Mouse (Mus musculus): ENCODE measurements at regions not wholly inside any gene's neighbourhood (a gene's known extent, or its start where the extent isn't known, plus 50 kb on each side); places are given as distances from the start of the nearest gene placed in this dataset.

GRCm38 (mm10) chr12:78087921-78088320 lies 106.1 kb upstream of the Gm6657 start:
- ATAC-seq (replicated peaks; ENCODE audit: insufficient number of reproducible peaks, low FRiP score, low TSS enrichment) = no peak
- H3K4me1 ChIP-seq (ENCODE audit: control insufficient read depth, insufficient read depth, low read length) = no peaks in the 10 kb centered on the region
- H3K36me3 ChIP-seq (ENCODE audit: control insufficient read depth, insufficient read depth, low read length) = no peaks in the 10 kb centered on the region
- H3K9ac ChIP-seq (ENCODE audit: low read depth, low read length) = no peak overlapping the region
- H3K27me3 ChIP-seq (ENCODE audit: control insufficient read depth, insufficient read depth, low read length) = no peaks in the 10 kb centered on the region
- H3K27ac ChIP-seq (ENCODE audit: low read depth, low read length) = no peak overlapping the region
- H3K4me3 ChIP-seq (ENCODE audit: low read depth, low read length) = no peak overlapping the region
- 43% methylated on average over 1 of the region's 1 CpGs for WGBS (ENCODE audit: insufficient replicate concordance)
- no peaks in the 10 kb centered on the region for H3K9me3 ChIP-seq (replicated peaks; ENCODE audit: control insufficient read depth, low read length)
- H3K4me2 ChIP-seq = no peak overlapping the region

- H3K36me3 ChIP-seq (ENCODE audit: control insufficient read depth, insufficient read depth, low read length) = no peaks in the 10 kb centered on the region
- no peaks in the 10 kb centered on the region for H3K9me3 ChIP-seq (replicated peaks; ENCODE audit: control insufficient read depth, low read length)
- no peak overlapping the region for H3K4me3 ChIP-seq (ENCODE audit: low read depth, low read length)
- no peak overlapping the region for H3K4me2 ChIP-seq
- WGBS (ENCODE audit: insufficient replicate concordance) = 70% methylated on average over 4 of the region's 4 CpGs
- no peak for ATAC-seq (replicated peaks; ENCODE audit: insufficient number of reproducible peaks, low FRiP score, low TSS enrichment)
- no peaks in the 10 kb centered on the region for H3K4me1 ChIP-seq (ENCODE audit: control insufficient read depth, insufficient read depth, low read length)
- H3K27ac ChIP-seq (ENCODE audit: low read depth, low read length) = no peak overlapping the region
- no peaks in the 10 kb centered on the region for H3K27me3 ChIP-seq (ENCODE audit: control insufficient read depth, insufficient read depth, low read length)
- no peak overlapping the region for H3K9ac ChIP-seq (ENCODE audit: low read depth, low read length)
These were observed 99.6 kb upstream of the Gm6657 start for GRCm38 (mm10) chr12:78094471-78094870.

- Histone ChIP-seq H3K4me2 (no peak overlapping the region), H3K36me3 (ENCODE audit: control insufficient read depth, insufficient read depth, low read length) (no peaks in the 10 kb centered on the region), H3K4me1 (ENCODE audit: control insufficient read depth, insufficient read depth, low read length) (no peaks in the 10 kb centered on the region), H3K27ac (ENCODE audit: low read depth, low read length) (no peak overlapping the region), H3K4me3 (ENCODE audit: low read depth, low read length) (no peak overlapping the region), H3K9ac (ENCODE audit: low read depth, low read length) (no peak overlapping the region), H3K27me3 (ENCODE audit: control insufficient read depth, insufficient read depth, low read length) (no peaks in the 10 kb centered on the region), H3K9me3 (replicated peaks; ENCODE audit: control insufficient read depth, low read length) (no peaks in the 10 kb centered on the region)
- ATAC-seq (replicated peaks; ENCODE audit: insufficient number of reproducible peaks, low FRiP score, low TSS enrichment) = no peak
- WGBS (ENCODE audit: insufficient replicate concordance) = 64% methylated on average over 2 of the region's 2 CpGs
These were observed 98.7 kb upstream of the Gm6657 start for GRCm38 (mm10) chr12:78095352-78095751.

- Histone ChIP-seq H3K4me2 (no peak overlapping the region), H3K9ac (ENCODE audit: low read depth, low read length) (no peak overlapping the region), H3K27me3 (ENCODE audit: control insufficient read depth, insufficient read depth, low read length) (no peaks in the 10 kb centered on the region), H3K9me3 (replicated peaks; ENCODE audit: control insufficient read depth, low read length) (no peaks in the 10 kb centered on the region), H3K27ac (ENCODE audit: low read depth, low read length) (no peak overlapping the region), H3K4me3 (ENCODE audit: low read depth, low read length) (no peak overlapping the region), H3K4me1 (ENCODE audit: control insufficient read depth, insufficient read depth, low read length) (no peaks in the 10 kb centered on the region), H3K36me3 (ENCODE audit: control insufficient read depth, insufficient read depth, low read length) (no peaks in the 10 kb centered on the region)
- no peak for ATAC-seq (replicated peaks; ENCODE audit: insufficient number of reproducible peaks, low FRiP score, low TSS enrichment)
- WGBS (ENCODE audit: insufficient replicate concordance) = 68% methylated on average over 2 of the region's 2 CpGs
These were observed 98.1 kb upstream of the Gm6657 start for GRCm38 (mm10) chr12:78095916-78096315.

- WGBS (ENCODE audit: insufficient replicate concordance) = 71% methylated on average over 1 of the region's 1 CpGs
These were observed 96.9 kb upstream of the Gm6657 start for GRCm38 (mm10) chr12:78097119-78097518.

GRCm38 (mm10) chr12:78097692-78098091 lies 96.3 kb upstream of the Gm6657 start:
- no peaks in the 10 kb centered on the region for H3K9me3 ChIP-seq (replicated peaks; ENCODE audit: control insufficient read depth, low read length)
- H3K27me3 ChIP-seq (ENCODE audit: control insufficient read depth, insufficient read depth, low read length) = no peaks in the 10 kb centered on the region
- H3K4me3 ChIP-seq (ENCODE audit: low read depth, low read length) = no peak overlapping the region
- H3K9ac ChIP-seq (ENCODE audit: low read depth, low read length) = no peak overlapping the region
- no peaks in the 10 kb centered on the region for H3K4me1 ChIP-seq (ENCODE audit: control insufficient read depth, insufficient read depth, low read length)
- H3K36me3 ChIP-seq (ENCODE audit: control insufficient read depth, insufficient read depth, low read length) = no peaks in the 10 kb centered on the region
- no peak overlapping the region for H3K4me2 ChIP-seq
- no peak overlapping the region for H3K27ac ChIP-seq (ENCODE audit: low read depth, low read length)
- WGBS (ENCODE audit: insufficient replicate concordance) = 74% methylated on average over 2 of the region's 2 CpGs
- ATAC-seq (replicated peaks; ENCODE audit: insufficient number of reproducible peaks, low FRiP score, low TSS enrichment) = no peak

More at GRCm38 (mm10) chr12:78097119-78097518, 96.9 kb upstream of the Gm6657 start:
- H3K9me3 ChIP-seq (replicated peaks; ENCODE audit: control insufficient read depth, low read length) = no peaks in the 10 kb centered on the region
- no peaks in the 10 kb centered on the region for H3K36me3 ChIP-seq (ENCODE audit: control insufficient read depth, insufficient read depth, low read length)
- ATAC-seq (replicated peaks; ENCODE audit: insufficient number of reproducible peaks, low FRiP score, low TSS enrichment) = no peak
- no peaks in the 10 kb centered on the region for H3K4me1 ChIP-seq (ENCODE audit: control insufficient read depth, insufficient read depth, low read length)
- H3K4me3 ChIP-seq (ENCODE audit: low read depth, low read length) = no peak overlapping the region
- no peaks in the 10 kb centered on the region for H3K27me3 ChIP-seq (ENCODE audit: control insufficient read depth, insufficient read depth, low read length)
- H3K9ac ChIP-seq (ENCODE audit: low read depth, low read length) = no peak overlapping the region
- no peak overlapping the region for H3K27ac ChIP-seq (ENCODE audit: low read depth, low read length)
- H3K4me2 ChIP-seq = no peak overlapping the region

GRCm38 (mm10) chr12:78098765-78099194 lies 95.3 kb upstream of the Gm6657 start:
- no peak overlapping the region for H3K4me2 ChIP-seq
- H3K27ac ChIP-seq (ENCODE audit: low read depth, low read length) = no peak overlapping the region
- 58% methylated on average over 9 of the region's 9 CpGs for WGBS (ENCODE audit: insufficient replicate concordance)
- H3K27me3 ChIP-seq (ENCODE audit: control insufficient read depth, insufficient read depth, low read length) = no peaks in the 10 kb centered on the region
- ATAC-seq (replicated peaks; ENCODE audit: insufficient number of reproducible peaks, low FRiP score, low TSS enrichment) = no peak
- no peaks in the 10 kb centered on the region for H3K4me1 ChIP-seq (ENCODE audit: control insufficient read depth, insufficient read depth, low read length)
- H3K9me3 ChIP-seq (replicated peaks; ENCODE audit: control insufficient read depth, low read length) = no peaks in the 10 kb centered on the region
- H3K4me3 ChIP-seq (ENCODE audit: low read depth, low read length) = no peak overlapping the region
- no peaks in the 10 kb centered on the region for H3K36me3 ChIP-seq (ENCODE audit: control insufficient read depth, insufficient read depth, low read length)
- H3K9ac ChIP-seq (ENCODE audit: low read depth, low read length) = no peak overlapping the region

GRCm38 (mm10) chr12:78099761-78100160 lies 94.3 kb upstream of the Gm6657 start:
- no peaks in the 10 kb centered on the region for H3K4me1 ChIP-seq (ENCODE audit: control insufficient read depth, insufficient read depth, low read length)
- H3K4me2 ChIP-seq = no peak overlapping the region
- ATAC-seq (replicated peaks; ENCODE audit: insufficient number of reproducible peaks, low FRiP score, low TSS enrichment) = no peak
- no peaks in the 10 kb centered on the region for H3K27me3 ChIP-seq (ENCODE audit: control insufficient read depth, insufficient read depth, low read length)
- no peak overlapping the region for H3K9ac ChIP-seq (ENCODE audit: low read depth, low read length)
- H3K27ac ChIP-seq (ENCODE audit: low read depth, low read length) = no peak overlapping the region
- H3K4me3 ChIP-seq (ENCODE audit: low read depth, low read length) = no peak overlapping the region
- no peaks in the 10 kb centered on the region for H3K9me3 ChIP-seq (replicated peaks; ENCODE audit: control insufficient read depth, low read length)
- H3K36me3 ChIP-seq (ENCODE audit: control insufficient read depth, insufficient read depth, low read length) = no peaks in the 10 kb centered on the region
- 52% methylated on average over 4 of the region's 4 CpGs for WGBS (ENCODE audit: insufficient replicate concordance)

- H3K4me2 ChIP-seq = no peak overlapping the region
- WGBS (ENCODE audit: insufficient replicate concordance) = 81% methylated on average over 3 of the region's 3 CpGs
- ATAC-seq (replicated peaks; ENCODE audit: insufficient number of reproducible peaks, low FRiP score, low TSS enrichment) = no peak
- H3K27ac ChIP-seq (ENCODE audit: low read depth, low read length) = no peak overlapping the region
- no peak overlapping the region for H3K4me3 ChIP-seq (ENCODE audit: low read depth, low read length)
- H3K36me3 ChIP-seq (ENCODE audit: control insufficient read depth, insufficient read depth, low read length) = no peaks in the 10 kb centered on the region
- H3K4me1 ChIP-seq (ENCODE audit: control insufficient read depth, insufficient read depth, low read length) = no peaks in the 10 kb centered on the region
- no peaks in the 10 kb centered on the region for H3K9me3 ChIP-seq (replicated peaks; ENCODE audit: control insufficient read depth, low read length)
- no peak overlapping the region for H3K9ac ChIP-seq (ENCODE audit: low read depth, low read length)
- no peaks in the 10 kb centered on the region for H3K27me3 ChIP-seq (ENCODE audit: control insufficient read depth, insufficient read depth, low read length)
These were observed 93.3 kb upstream of the Gm6657 start for GRCm38 (mm10) chr12:78100756-78101155.
